Mouse (Mus musculus) mesoderm, embryonic 11.5 days (tissue): ENCODE results near the gene Gm8281.
A peak's percentile ranks its signal among the peaks of the same experiment; 100 is the strongest.
"Not testable (repeated sequence)": the region's sequence is repeated elsewhere in the genome, so short reads cannot be mapped to it uniquely, and the experiment has no call there.

ENCODE experiments used
- DNase-seq: peaks from one replicate; pipeline ENCODE4 v3.0.0-alpha.2; 2012; ENCODE audit warnings: low read depth, low spot score

Gene Gm8281

DNA sequence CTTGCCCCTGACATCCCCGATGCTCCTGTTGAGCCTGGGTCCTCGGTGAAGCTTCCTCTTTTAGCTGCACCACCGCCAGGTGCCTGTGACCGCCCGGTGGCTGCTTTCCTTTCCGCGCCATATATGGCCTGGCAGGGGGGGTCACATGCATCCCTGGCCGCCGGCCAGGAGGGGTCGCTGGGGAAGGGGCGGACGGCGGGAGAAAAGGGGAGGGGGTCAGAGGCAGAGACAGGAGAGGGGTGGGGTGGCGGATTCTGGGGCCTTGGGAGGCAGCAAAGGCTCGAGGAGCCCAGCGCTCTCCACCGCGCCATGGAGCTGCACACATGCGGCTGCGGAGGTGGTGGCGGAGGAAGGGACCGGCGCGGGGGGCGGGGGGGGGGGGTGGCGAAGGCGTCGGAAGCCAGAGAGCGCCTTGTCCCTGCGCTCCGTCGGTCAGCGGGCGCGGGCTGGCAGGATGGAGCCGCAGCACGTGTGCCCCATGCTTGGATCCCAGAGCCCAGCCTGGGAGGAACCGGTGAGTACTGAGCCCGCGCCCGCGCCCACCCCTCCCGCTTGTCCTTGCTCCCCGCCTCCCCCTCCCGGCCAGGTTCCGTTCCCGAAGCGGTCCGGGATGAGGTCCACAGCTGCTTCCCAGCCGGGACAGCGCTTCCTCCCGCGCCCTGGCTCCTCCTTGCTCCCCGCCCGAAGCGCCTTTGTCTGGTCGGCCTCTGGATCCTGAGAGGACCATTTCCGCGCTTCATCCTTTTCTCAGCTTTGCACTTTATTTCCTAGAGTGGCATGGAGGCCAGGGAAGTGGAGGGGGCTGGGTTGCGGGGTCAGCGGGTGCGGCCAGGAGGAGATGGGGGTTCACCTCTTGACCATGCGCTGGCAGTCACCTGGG, at the start of gene Gm8281:
Gm8281 (plus strand) TSS at position 430 of the 880 bp plus-strand sequence.
- DNase-seq: peak; percentile 30

DNA sequence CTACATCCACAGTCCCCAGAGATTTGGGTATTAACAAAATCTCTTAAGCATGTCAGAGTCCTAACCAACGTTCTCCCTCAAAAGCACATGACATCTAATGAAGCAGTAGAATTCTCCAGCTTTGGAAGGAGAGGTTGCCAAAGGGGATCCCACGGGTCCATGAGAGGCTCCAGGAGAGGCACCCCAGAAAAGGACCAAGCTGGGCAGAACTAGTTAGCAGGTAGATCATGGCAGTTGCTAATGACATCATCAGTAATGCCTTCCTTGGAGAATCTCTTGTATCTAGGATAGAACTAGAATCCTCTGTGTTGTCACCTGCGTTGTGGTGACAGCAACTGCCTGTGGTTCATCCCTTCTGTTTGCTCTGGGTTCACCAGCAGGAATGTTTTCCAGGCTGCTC, 20.5 kb upstream of the Gm8281 start, which contains the start of gene 4930555G01Rik:
4930555G01Rik (plus strand) TSS at position 301 of the 400 bp plus-strand sequence.
- DNase-seq: not testable (repeated sequence)

DNA sequence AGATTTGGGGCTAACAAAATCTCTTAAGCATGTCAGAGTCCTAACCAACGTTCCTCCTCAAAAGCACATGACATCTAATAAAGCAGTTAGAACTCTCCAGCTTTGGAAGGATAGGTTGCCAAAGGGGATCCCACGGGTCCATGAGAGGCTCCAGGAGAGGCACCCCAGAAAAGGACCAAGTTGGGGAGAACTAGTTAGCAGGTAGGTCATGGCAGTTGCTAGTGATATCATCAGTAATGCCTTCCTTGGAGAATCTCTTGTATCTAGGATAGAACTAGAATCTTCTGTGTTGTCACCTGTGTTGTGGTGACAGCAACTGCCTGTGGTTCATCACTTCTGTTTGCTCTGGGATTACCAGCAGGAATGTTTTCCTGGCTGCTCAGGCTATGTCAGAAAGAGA, 60.4 kb downstream of the Gm8281 start, which contains the start of gene Gm8279:
Gm8279 (plus strand) TSS at position 301 of the 400 bp plus-strand sequence.
- DNase-seq: not testable (repeated sequence)
